Mouse (Mus musculus) fat pad, adult 2 months (tissue): ENCODE measurements at regions not wholly inside any gene's neighbourhood (a gene's known extent, or its start where the extent isn't known, plus 50 kb on each side); places are given as distances from the start of the nearest gene placed in this dataset.
"Not testable (repeated sequence)": the region's sequence is repeated elsewhere in the genome, so short reads cannot be mapped to it uniquely, and the experiment has no call there.

Experiments used
- DNase-seq: peaks from one replicate; pipeline ENCODE4 v3.0.0-alpha.2; 2011; ENCODE audit warnings: low read depth, low spot score; ENCODE audit errors: extremely low read depth

DNA sequence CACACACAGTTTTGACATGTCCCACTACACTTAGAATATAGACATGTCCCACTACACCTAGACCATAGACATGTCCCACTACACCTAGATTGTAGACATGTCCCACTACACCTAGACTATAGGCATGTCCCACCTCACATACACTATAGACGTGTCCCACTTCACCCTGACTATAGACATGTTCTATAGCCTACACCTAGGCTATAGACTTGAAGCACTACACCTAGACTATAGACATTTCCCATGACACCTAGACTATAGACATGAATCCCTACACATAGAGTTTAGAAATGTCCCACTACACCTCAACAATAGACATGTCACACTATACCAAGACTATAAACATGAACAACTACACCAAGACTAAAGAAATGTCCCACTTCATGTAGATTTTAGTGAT, 2580.9 kb downstream of the Gm37988 start:
- DNase-seq: no peak

- no peak for DNase-seq
Measured at GRCm38 (mm10) chr1:7393508-7393907, 2585.8 kb downstream of the Gm37988 start.

- DNase-seq: no peak
Measured at GRCm38 (mm10) chr1:7394161-7394560, 2586.5 kb downstream of the Gm37988 start.

DNA sequence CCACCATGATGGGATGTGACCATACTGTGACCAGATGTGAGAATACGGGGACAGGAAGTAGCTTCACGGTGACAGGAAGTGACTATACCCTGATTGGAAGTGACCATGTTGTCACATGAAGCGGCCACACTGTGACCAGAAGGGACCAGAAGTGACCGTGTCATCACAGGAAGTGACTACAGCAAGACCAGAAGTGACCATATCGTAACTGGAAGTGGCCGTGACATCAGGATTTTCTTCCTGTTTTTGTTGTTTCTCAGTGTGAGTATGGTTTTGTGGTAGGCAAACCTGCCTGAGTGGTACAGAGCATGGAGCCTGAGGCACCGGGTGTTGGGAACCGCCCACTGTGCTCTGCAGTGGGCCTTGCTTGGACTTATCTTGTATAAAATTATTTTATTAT, 2587.8 kb downstream of the Gm37988 start:
- DNase-seq: no peak

DNA sequence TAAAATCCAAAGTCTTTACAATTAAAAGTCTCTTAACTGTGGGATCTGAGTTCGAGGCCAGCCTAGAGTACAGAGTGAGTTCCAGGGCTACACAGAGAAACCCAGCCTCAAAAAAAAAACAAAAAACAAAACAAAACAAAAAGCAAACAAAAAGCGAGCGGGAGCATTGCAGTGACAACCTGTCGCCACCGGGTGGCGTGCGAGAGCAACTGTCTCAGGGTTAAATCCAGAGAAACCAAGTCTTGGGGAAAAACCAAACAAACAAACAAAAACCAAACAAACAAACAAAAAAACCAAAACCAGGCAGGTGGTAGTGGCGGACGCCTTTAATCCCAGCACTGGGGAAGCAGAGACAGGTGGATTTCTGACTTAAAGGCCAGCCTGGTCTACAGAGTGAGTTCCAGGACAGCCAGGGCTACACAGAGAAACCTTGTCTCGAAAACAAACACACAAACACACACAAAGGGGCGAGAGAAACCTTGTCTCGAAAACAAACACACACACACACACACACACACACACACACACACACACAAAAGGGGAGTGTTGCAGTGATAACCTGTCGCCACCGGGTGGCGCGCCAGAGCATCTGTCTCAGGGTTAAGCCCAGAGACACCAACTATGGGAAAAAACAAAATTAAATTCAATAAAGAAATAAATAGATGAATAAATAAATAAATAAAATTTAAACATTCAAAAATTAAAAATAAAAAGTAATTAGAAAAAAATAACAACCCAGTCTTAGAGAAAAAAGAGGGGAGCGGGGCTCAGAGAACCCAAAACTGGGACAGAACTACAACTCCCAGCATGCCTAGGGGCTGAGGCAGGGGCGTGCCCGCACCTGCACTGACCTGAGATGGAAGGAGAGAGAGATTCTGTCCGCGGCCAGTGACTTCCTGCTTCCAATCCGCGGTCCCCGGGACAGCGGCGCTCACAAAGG, 2589.4 kb downstream of the Gm37988 start:
- peak; percentile 11 for DNase-seq

DNA sequence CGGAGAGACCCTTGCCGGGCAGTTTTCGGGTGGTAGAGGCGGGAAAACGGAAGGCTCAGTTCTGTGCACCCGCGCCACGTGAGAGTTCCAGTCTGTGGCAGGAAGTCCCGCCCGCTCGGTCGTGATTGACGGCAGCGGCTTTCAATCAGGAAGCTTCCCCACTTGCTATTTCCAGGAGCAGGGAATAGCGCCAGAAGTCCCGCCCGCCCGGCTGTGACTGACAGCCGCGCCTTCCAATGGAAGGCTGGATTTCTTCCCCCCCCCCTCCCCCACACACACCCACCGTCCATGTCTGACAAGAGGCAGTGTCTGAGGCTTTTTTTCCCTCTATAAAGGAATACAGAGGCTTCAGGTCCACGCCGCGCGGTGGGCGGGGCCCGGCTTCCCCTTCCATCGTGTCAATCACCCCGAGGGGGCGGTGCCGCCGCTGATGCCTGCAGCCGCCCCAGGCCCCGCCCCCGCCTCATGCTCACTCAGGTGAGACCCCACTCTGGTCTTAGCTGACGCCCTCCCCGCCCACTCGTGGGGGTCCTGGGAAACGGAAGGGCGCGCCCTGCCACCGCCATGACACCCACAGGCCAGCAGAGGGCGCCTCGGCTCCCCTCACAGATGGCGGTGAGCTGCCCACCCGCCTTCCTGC, 2590.2 kb downstream of the Gm37988 start:
- peak; percentile 61 for DNase-seq

DNA sequence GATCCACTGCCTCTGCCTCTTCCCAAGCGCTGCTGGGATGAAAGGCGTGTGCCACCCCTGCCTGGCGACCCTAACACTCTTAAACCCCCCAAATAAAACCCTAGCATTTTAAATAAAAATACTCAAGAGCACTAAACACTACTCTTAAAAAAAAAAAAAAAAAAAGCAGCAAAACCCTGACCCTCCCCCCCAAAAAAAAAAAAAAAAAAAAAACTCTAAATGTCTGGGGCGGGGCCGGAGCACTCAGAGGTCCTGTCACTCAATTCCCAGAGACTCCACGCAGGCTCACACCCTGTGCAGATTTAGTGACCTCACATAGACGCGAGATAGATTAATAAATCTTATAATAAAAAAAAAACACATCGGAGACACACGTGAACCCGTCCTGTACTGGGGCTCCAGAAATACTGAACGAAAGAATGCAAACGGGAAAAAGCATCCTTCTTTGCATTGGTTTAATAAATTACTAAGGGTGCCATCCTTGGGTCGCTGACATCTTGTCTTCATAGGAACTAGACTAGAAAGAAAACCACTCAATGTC, 2591.1 kb downstream of the Gm37988 start:
- DNase-seq: no peak

GRCm38 (mm10) chr1:7405651-7406050, 2598.0 kb downstream of the Gm37988 start:
- not testable (repeated sequence) for DNase-seq

- DNase-seq: no peak
Measured at GRCm38 (mm10) chr1:7414444-7414843, 2606.8 kb downstream of the Gm37988 start.

- no peak for DNase-seq
Measured at GRCm38 (mm10) chr1:7451660-7452155, 2644.0 kb downstream of the Gm37988 start.

DNA sequence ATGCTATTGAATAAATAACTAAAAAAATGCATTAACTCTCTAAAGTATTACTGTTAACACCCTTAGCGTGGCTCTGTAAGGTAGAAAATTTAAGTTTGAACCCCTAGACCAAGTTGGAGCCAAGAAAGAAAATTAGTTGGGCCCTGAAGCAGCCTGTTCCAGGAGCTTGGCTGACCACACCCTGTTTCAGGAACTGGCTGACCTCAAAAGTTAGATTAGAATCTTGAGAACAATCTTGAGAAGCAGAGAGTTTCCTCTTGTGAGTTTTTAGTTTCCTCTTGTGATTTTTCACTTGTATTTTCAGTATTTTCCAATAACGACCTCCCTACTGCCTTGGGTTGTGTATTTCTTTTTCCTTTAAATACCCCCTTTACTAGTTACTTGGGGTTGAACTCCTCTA, 2647.2 kb downstream of the Gm37988 start:
- no peak for DNase-seq

DNA sequence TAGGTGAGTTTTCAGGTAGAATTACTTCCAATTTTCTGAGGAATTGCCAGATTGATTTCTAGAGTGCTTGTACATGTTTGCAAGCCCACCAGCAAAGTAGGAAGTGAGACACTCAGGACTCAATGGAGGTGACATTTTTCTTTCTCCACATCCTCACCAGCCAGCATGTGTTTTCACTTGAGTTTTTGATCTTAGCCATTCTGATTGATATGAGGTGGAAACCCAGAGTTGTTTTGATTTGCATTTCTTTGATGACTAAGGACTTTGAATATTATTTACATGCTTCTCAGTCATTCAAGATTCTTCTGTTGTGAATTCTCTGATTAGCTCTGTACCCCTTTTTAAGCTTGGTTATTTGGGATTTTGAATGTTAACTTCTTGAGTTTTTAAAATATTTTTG, 2650.2 kb downstream of the Gm37988 start:
- DNase-seq: no peak

DNA sequence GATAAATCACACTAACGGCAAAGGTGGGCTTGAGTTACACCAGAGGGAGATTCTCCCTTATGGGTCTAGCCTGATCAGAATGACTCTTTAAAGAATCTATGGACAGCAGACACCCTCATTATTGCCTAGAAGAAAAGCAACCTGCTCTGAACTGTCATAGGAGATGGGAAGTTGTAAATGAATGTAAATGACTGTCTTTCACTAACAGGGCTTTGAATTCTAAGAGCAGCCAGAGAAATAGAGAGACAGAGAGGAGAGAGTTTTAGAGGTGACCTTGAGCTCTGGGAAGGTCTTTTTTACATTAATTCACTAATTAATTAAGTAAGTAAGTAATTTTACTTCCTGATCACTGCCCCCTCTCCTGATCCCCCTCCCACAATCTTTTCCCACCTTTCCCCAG, 2686.4 kb downstream of the Gm37988 start:
- DNase-seq: no peak

DNA sequence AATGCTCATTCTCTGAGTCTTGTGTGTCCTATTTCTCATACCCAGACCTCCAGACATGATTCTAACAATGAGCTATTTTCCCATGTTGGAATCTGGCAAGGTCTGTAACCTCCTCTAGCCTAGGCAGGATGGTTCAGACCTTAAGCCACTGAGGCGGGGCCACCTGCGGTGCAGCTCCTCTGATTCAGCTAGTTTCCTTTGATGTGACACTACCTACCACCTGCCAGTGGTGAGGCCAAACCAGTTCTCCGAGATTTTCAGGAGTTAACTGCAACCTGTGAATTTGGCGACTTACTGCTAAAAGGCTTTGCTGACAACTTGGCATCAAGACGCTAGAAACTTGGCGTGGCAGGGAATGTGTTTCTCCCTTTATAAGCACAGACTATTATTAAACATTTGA, 2691.3 kb downstream of the Gm37988 start:
- peak; percentile 13 for DNase-seq

- no peak for DNase-seq
Measured at GRCm38 (mm10) chr1:7502363-7502762, 2694.7 kb downstream of the Gm37988 start.

GRCm38 (mm10) chr1:7518791-7519190, 2711.1 kb downstream of the Gm37988 start:
- DNase-seq: no peak

GRCm38 (mm10) chr1:7533506-7533905, 2725.8 kb downstream of the Gm37988 start:
- DNase-seq: no peak

DNA sequence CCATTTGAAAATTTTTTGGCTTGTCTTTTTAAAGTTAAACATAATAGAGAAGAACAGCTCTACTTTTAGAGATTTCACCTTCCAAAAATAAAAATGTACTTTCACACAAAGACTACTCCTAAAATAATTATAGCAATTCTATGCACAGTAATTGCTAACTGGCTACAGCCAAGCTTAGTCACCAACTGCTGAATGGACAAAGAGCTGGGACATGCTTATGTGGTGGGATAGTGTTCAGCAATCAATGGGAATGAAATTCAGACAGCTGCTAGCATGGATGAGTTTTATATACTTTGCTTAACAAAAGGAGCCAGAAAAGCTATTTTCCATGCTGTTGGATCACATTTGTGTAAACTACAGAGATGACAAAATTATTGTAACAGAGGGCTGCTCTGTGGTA, 2727.5 kb downstream of the Gm37988 start:
- DNase-seq: no peak

DNA sequence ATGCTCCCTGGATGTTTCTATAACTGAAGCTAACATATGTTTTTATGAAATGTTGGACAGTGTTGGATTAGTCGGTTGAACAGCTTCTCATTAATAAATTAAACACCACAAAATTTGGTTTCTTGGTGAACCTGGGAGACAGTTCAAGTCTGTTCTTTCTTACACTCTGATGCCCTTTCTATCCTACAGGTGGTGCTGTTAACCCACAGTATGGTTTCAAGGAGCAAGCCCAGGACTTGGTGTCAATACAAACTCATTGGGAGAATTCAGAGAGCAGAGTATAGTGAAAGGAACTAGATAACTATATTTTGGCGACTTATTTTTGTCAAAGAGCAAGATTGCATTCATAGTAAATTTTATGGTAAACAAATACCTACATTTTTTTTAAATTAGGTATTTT, 2735.8 kb downstream of the Gm37988 start:
- DNase-seq: no peak

- DNase-seq: peak; percentile 8
Measured at GRCm38 (mm10) chr1:7548261-7548660, 2740.6 kb downstream of the Gm37988 start.

GRCm38 (mm10) chr1:7574787-7575186, 2767.1 kb downstream of the Gm37988 start:
- DNase-seq: no peak

DNA sequence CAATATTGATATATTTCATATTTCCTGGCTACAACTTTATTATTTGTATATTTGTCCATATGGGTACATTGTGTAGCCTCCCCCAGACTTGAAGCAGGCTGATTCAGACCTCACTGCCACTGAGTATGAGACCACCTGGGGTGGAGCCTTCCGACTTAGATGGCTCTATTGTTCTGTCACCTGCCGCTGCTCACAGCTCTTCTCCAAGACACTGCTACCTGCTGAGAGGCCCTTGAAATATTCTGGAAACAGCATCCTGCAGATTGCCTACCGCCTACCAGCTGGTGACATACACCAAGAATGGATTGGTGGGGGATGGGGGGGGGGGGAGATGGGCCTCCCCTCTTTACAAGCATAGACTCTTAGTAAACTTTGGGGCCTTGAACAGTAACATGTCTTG, 2778.7 kb downstream of the Gm37988 start:
- DNase-seq: no peak
